Mouse (Mus musculus): ENCODE measurements around the gene Lrtm2. TPM values are rescaled to one million over a fixed set of nuclear protein-coding genes. Genes with fewer than 3 reads are reported as not detected.

Gene Lrtm2
- polyA plus RNA-seq, 1 experiment from 2014 or later, result 0.16 TPM

DNA sequence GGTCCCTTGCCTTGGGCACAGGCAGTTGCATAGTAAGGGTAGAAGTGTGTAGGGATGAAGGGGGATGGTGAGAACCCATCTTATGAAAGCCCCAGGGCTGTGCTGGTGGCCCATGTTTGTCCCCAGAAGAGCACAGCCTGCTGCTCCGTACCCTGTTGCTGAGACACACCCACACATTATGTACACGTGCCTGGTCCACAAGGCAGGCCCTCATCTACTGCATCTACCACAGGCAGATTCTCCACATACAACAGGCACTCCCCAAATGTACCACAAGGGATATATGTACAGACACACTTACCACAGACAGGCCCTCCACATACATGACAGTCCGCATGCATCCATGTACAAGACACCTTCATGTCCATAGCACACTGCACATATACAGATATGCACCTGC lies 6.7 kb upstream of the Lrtm2 start:
- H3K9ac ChIP-seq, result no peak overlapping the region
- 76% methylated on average over 3 of the region's 3 CpGs for WGBS
- ATAC-seq (ENCODE audit: insufficient read depth), result no peak

GRCm38 (mm10) chr6:119336124-119336523 lies 5.6 kb upstream of the Lrtm2 start:
- Histone ChIP-seq H3K27me3 (ENCODE audit: insufficient read depth, low read length) (peaks cover 6% of the 10 kb centered on the region), H3K27ac (ENCODE audit: low read depth) (no peak overlapping the region), H3K4me1 (ENCODE audit: insufficient read depth) (peaks cover 4% of the 10 kb centered on the region; the same call in 1 of the 2 replicates), H3K4me3 (ENCODE audit: low read depth, low read length) (no peak overlapping the region), H3K9me3 (ENCODE audit: low read depth, low read length) (no peaks in the 10 kb centered on the region), H3K36me3 (ENCODE audit: insufficient read depth) (no peaks in the 10 kb centered on the region), H3K4me2 (no peak overlapping the region), H3K9ac (no peak overlapping the region)
- 64% methylated on average over 7 of the region's 7 CpGs for WGBS
- DNase-seq (no peak), ATAC-seq (ENCODE audit: insufficient read depth) (no peak)
- TF ChIP-seq CTCF (IDR thresholded peaks at IDR 0.05; ENCODE audit: low read depth), result no peak

More for the DNA sequence above, 6.7 kb upstream of the Lrtm2 start:
- no peak for DNase-seq
- no peaks in the 10 kb centered on the region for H3K36me3 ChIP-seq (ENCODE audit: insufficient read depth)
- H3K9me3 ChIP-seq (ENCODE audit: low read depth, low read length), result no peaks in the 10 kb centered on the region
- H3K4me1 ChIP-seq (ENCODE audit: insufficient read depth), result peaks cover 4% of the 10 kb centered on the region; the same call in 1 of the 2 replicates
- no peak overlapping the region for H3K27ac ChIP-seq (ENCODE audit: low read depth)
- H3K4me3 ChIP-seq (ENCODE audit: low read depth, low read length), result no peak overlapping the region
- H3K27me3 ChIP-seq (ENCODE audit: insufficient read depth, low read length), result no peaks in the 10 kb centered on the region
- no peak for TF ChIP-seq CTCF (IDR thresholded peaks at IDR 0.05; ENCODE audit: low read depth)
- H3K4me2 ChIP-seq, result no peak overlapping the region

GRCm38 (mm10) chr6:119333831-119334230 lies 3.3 kb upstream of the Lrtm2 start:
- Histone ChIP-seq H3K27ac (ENCODE audit: low read depth) (no peak overlapping the region), H3K4me3 (ENCODE audit: low read depth, low read length) (no peak overlapping the region), H3K36me3 (ENCODE audit: insufficient read depth) (no peaks in the 10 kb centered on the region), H3K4me2 (no peak overlapping the region), H3K9ac (no peak overlapping the region), H3K27me3 (ENCODE audit: insufficient read depth, low read length) (peaks cover 27% of the 10 kb centered on the region), H3K9me3 (ENCODE audit: low read depth, low read length) (no peaks in the 10 kb centered on the region), H3K4me1 (ENCODE audit: insufficient read depth) (peaks cover 4% of the 10 kb centered on the region; the same call in 1 of the 2 replicates)
- WGBS, result 16% methylated on average over 3 of the region's 3 CpGs
- ATAC-seq (ENCODE audit: insufficient read depth), result no peak
- no peak for DNase-seq
- no peak for TF ChIP-seq CTCF (IDR thresholded peaks at IDR 0.05; ENCODE audit: low read depth)

DNA sequence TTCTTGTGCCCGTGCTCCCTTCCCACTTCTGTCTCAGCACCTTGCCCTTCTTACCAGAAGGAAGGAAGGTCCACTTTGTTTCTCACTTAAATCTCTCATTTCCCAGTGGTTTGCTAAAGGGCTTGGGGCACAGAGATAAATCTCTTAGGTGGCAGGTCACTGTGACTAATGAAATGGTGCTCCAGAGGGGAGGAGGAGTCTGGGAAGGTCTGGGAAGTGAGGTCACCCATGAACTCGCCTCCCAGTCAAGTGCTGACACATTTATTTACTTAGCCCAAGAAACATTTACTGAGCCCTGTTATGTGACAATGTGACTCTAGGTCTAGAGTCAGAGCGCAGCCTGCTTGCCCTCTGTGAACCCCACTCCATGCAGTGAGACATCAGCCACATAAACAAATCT lies 2.6 kb upstream of the Lrtm2 start:
- H3K4me1 ChIP-seq (ENCODE audit: insufficient read depth), result peaks cover 4% of the 10 kb centered on the region; the same call in 1 of the 2 replicates
- peaks cover 29% of the 10 kb centered on the region for H3K27me3 ChIP-seq (ENCODE audit: insufficient read depth, low read length)
- no peak overlapping the region for H3K9ac ChIP-seq
- WGBS, result under 1% methylated on average over 3 of the region's 3 CpGs
- no peak for TF ChIP-seq CTCF (IDR thresholded peaks at IDR 0.05; ENCODE audit: low read depth)
- DNase-seq, result peak; percentile 61
- H3K4me2 ChIP-seq, result no peak overlapping the region
- no peaks in the 10 kb centered on the region for H3K36me3 ChIP-seq (ENCODE audit: insufficient read depth)
- no peak overlapping the region for H3K4me3 ChIP-seq (ENCODE audit: low read depth, low read length)
- peak; percentile 39; the same call in 1 of the 2 replicates for ATAC-seq (ENCODE audit: insufficient read depth)
- H3K9me3 ChIP-seq (ENCODE audit: low read depth, low read length), result no peaks in the 10 kb centered on the region
- no peak overlapping the region for H3K27ac ChIP-seq (ENCODE audit: low read depth)

DNA sequence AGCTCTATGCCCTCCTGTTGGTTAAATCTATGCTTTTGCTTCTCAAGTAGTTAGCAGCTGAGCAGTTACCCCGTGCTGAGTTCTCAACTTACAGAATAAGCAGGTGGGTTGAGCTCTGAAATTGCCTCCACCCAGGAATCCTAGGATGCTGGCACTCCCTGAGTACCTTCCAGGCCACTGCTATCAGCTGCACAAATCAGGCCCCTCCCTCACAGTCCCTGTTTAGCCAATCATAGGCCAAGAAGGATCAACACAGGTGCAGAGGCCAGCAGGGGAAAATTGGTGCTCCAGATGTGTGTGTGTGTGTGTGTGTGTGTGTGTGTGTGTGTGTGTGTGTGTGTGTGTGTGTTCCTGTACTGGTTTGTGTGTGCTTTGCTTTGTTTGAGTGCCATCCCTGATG lies 1.5 kb upstream of the Lrtm2 start:
- TF ChIP-seq CTCF (IDR thresholded peaks at IDR 0.05; ENCODE audit: low read depth), result no peak
- Histone ChIP-seq H3K9me3 (ENCODE audit: low read depth, low read length) (no peaks in the 10 kb centered on the region), H3K4me2 (no peak overlapping the region), H3K36me3 (ENCODE audit: insufficient read depth) (no peaks in the 10 kb centered on the region), H3K27ac (ENCODE audit: low read depth) (no peak overlapping the region), H3K9ac (no peak overlapping the region), H3K27me3 (ENCODE audit: insufficient read depth, low read length) (peaks cover 36% of the 10 kb centered on the region), H3K4me1 (ENCODE audit: insufficient read depth) (peaks cover 4% of the 10 kb centered on the region; the same call in 1 of the 2 replicates), H3K4me3 (ENCODE audit: low read depth, low read length) (no peak overlapping the region)
- WGBS, result 10% methylated on average over 1 of the region's 1 CpGs
- ATAC-seq (ENCODE audit: insufficient read depth) (no peak), DNase-seq (peak; percentile 26)

- ATAC-seq (ENCODE audit: insufficient read depth) (no peak), DNase-seq (no peak)
- peaks cover 36% of the 10 kb centered on the region for H3K27me3 ChIP-seq (ENCODE audit: insufficient read depth, low read length)
- no peak overlapping the region for H3K27ac ChIP-seq (ENCODE audit: low read depth)
- TF ChIP-seq CTCF (IDR thresholded peaks at IDR 0.05; ENCODE audit: low read depth), result no peak
- no peaks in the 10 kb centered on the region for H3K36me3 ChIP-seq (ENCODE audit: insufficient read depth)
- H3K9ac ChIP-seq, result no peak overlapping the region
- H3K4me3 ChIP-seq (ENCODE audit: low read depth, low read length), result peak overlapping the region; percentile 29; the same call in 1 of the 2 replicates
- H3K4me1 ChIP-seq (ENCODE audit: insufficient read depth), result peaks cover 4% of the 10 kb centered on the region; the same call in 1 of the 2 replicates
- WGBS, result 13% methylated on average over 6 of the region's 6 CpGs
- peak overlapping the region; percentile 56 for H3K4me2 ChIP-seq
- no peaks in the 10 kb centered on the region for H3K9me3 ChIP-seq (ENCODE audit: low read depth, low read length)
Measured at GRCm38 (mm10) chr6:119329936-119330335, 630 bp downstream of the Lrtm2 start.

DNA sequence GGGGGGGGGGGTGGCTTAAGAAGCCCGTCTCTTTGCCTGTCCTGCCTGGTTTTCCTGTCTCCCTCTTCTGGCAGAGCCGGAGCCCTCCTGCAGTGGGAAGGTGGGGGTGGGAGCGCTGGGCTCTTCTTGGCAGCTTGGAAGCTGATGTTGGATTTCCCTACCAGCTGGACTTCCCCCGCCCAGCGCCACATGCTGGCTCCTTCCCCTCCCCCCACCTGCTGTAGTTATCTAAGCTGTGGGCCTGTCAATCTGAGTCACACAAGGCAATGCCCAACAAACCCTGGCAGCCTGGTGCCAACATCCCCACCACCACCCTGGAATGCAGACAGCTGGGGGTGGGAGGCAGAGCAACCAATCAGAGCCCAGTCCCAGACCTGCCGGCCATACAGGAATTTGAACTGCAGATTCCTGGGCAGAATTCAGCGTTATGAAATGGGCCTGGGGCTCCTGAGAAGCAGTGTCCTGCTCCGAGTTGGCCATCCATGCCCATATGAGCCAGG lies 1.3 kb downstream of the Lrtm2 start:
- Histone ChIP-seq H3K4me2 (0 out of 2 replicates have a peak overlapping the region, but pooled peaks have one; percentile 10), H3K4me3 (ENCODE audit: low read depth, low read length) (no peak overlapping the region)

More for the DNA sequence above, 1.3 kb downstream of the Lrtm2 start:
- Histone ChIP-seq H3K27ac (ENCODE audit: low read depth) (no peak overlapping the region), H3K27me3 (ENCODE audit: insufficient read depth, low read length) (peaks cover 36% of the 10 kb centered on the region), H3K9me3 (ENCODE audit: low read depth, low read length) (no peaks in the 10 kb centered on the region), H3K4me1 (ENCODE audit: insufficient read depth) (peaks cover 4% of the 10 kb centered on the region; the same call in 1 of the 2 replicates), H3K9ac (no peak overlapping the region), H3K36me3 (ENCODE audit: insufficient read depth) (no peaks in the 10 kb centered on the region)
- ATAC-seq (ENCODE audit: insufficient read depth) (peak; percentile 66), DNase-seq (peak; percentile 35)
- under 1% methylated on average over 8 of the region's 8 CpGs for WGBS
- TF ChIP-seq CTCF (IDR thresholded peaks at IDR 0.05; ENCODE audit: low read depth), result 0 out of 2 replicates have a peak, but pooled peaks have one; percentile 7
